Mouse (Mus musculus) heart, embryonic 10.5 days (tissue): ENCODE results near the gene Ssxb10. TPM values are rescaled to one million over a fixed set of nuclear protein-coding genes. Genes with fewer than 3 reads are reported as not detected.
"Not testable (repeated sequence)": the region's sequence is repeated elsewhere in the genome, so short reads cannot be mapped to it uniquely, and the experiment has no call there.

ENCODE experiments used
- DNase-seq: peaks from one replicate; pipeline ENCODE4 v3.0.0-alpha.2; 2017; ENCODE audit warnings: low spot score
- H3K27ac ChIP-seq: fragments of 300-500 bp; sonication (generic); 2 replicates; pipeline ENCODE4 v1.5.1; 2016; ENCODE audit warnings: mild to moderate bottlenecking
- H3K27me3 ChIP-seq: fragments of 300-500 bp; sonication (generic); 2 replicates; pipeline ENCODE4 v1.6.1; 2016; ENCODE audit warnings: mild to moderate bottlenecking; ENCODE audit not compliant: poor library complexity, insufficient read depth, severe bottlenecking
- H3K36me3 ChIP-seq: fragments of 300-500 bp; sonication (generic); 2 replicates; pipeline ENCODE4 v1.6.1; 2016; ENCODE audit warnings: mild to moderate bottlenecking, moderate library complexity
- H3K4me1 ChIP-seq: fragments of 300-500 bp; sonication (generic); 2 replicates; pipeline ENCODE4 v1.6.1; 2016; ENCODE audit warnings: mild to moderate bottlenecking
- H3K4me3 ChIP-seq: fragments of 300-500 bp; sonication (generic); 2 replicates; pipeline ENCODE4 v1.5.1; 2016; ENCODE audit warnings: mild to moderate bottlenecking, moderate library complexity
- H3K9me3 ChIP-seq: fragments of 300-500 bp; sonication (generic); 2 replicates; pipeline ENCODE4 v1.6.1; 2016; ENCODE audit warnings: mild to moderate bottlenecking, moderate library complexity
- WGBS: fragments of 180-500 bp; shearing (Covaris S2); methylation state at CpG from one replicate; pipeline ENCODE4 v1.1.7; 2016; 5-methylcytosine and 5-hydroxymethylcytosine counted together
- polyA plus RNA-seq: library from polyadenylated mRNA; unstranded; fragments of >200 nt; fragmentation: Nextera tagmentation; extraction: Ambion mirVana; gene quantifications from 2 replicates; pipeline ENCODE4 v1.2.1, GENCODE M21; 2016

Ssxb10 gene
- polyA plus RNA-seq, result not detected in 2 replicates

DNA sequence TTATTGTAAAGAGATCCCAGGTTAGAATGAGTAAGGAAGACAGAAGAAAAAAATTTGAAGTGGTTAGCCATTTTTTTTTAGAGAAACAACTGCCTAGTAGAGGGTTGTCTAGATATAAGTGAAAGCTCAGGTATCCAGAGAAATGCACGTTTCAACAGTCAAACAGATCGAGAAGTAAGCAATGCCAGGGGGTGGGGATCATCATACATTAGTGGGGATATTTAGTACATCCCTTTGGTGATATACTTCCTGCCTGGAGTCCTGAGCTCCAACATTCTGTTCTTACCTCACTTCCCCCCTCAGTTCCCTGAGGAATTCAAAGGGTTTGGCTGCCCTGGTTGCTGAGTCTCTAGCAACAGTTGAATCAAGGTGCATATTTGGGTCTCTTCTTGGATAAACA lies at the start of gene Ssxb10:
TSS of gene Ssxb10 (plus strand) at position 301 of the 400 bp plus-strand sequence.
- no peaks in the 10 kb centered on the region for H3K36me3 ChIP-seq
- peaks cover 10% of the 10 kb centered on the region; the same call in 1 of the 2 replicates for H3K9me3 ChIP-seq
- 50% methylated on average over 2 of the region's 2 CpGs for whole genome bisulfite sequencing
- no peaks in the 10 kb centered on the region for H3K4me1 ChIP-seq
- no peaks in the 10 kb centered on the region for H3K27me3 ChIP-seq
- DNase-seq, result no peak
- H3K27ac ChIP-seq, result no peak within 1 kb of the TSS
- H3K4me3 ChIP-seq, result no peak within 1 kb of the TSS

DNA sequence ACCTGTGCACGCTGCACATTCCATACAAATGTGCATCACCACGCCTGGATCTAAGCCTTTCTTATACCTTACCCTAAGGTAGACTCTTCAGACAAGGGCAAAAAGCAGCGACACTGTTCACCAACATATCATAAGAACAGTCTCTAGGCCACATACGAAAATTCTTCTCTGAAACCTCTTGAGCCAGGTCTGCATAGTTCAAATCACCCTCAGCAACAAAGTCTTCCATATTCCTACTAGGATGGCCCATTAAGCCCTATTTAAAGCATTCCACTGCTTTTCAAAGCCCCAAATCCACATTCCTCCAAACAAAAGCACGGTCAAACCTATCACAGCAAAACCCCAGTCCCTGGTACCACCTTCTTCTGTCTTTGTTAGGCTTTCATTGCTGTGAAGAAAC lies 38.6 kb upstream of the Ssxb10 start:
- WGBS, result 70% methylated on average over 5 of the region's 5 CpGs

DNA sequence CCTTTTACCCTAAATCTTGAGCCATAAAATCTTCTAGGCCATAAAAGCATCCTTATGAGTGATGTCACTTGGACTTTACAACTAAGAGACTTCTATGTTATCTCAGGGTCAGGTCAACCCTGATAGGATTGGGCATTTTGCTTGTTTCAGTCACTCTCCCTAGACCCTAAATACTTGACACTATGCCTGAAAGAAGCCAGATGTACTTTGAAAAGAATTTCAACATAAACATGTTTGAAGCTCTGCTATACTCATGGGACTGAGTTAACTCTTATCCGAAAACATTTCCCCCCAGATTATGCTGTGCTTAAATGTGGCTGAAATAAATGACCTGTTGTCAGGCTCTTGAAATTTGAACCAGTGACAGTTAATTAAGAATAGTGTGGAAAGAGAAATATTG lies 17.9 kb upstream of the Ssxb10 start:
- no peaks in the 10 kb centered on the region for H3K4me1 ChIP-seq
- H3K4me3 ChIP-seq, result no peak overlapping the region
- WGBS, result 76% methylated on average over 1 of the region's 1 CpGs
- DNase-seq, result no peak
- no peaks in the 10 kb centered on the region for H3K36me3 ChIP-seq
- H3K27ac ChIP-seq, result no peak overlapping the region
- no peaks in the 10 kb centered on the region for H3K9me3 ChIP-seq
- H3K27me3 ChIP-seq, result no peaks in the 10 kb centered on the region

More for the DNA sequence above, 38.6 kb upstream of the Ssxb10 start:
- no peaks in the 10 kb centered on the region for H3K4me1 ChIP-seq
- no peak overlapping the region for H3K4me3 ChIP-seq
- no peak for DNase-seq
- no peaks in the 10 kb centered on the region for H3K27me3 ChIP-seq
- no peaks in the 10 kb centered on the region for H3K9me3 ChIP-seq
- H3K36me3 ChIP-seq, result no peaks in the 10 kb centered on the region
- H3K27ac ChIP-seq, result no peak overlapping the region

DNA sequence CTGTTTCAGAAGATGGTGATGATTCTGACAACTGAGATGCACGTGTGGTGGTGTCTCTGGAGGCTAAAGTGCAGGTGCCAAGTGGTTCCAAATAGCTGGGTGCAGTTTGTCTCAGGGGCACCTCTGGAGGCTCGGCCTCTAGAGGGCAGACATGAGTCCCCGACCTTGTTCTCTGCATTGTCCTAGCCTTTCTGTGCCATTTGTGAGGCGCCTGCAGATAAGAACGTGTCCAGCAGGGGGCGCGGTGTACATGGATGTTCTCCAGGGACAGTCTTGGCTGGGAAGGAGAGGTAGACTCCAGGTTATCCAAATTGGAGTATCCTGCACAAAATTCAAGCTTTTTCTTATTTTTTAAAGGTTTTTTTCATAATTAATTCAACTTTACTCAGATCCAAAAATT lies 12.3 kb upstream of the Ssxb10 start:
- not testable (repeated sequence) for H3K36me3 ChIP-seq, H3K27me3 ChIP-seq, DNase-seq

DNA sequence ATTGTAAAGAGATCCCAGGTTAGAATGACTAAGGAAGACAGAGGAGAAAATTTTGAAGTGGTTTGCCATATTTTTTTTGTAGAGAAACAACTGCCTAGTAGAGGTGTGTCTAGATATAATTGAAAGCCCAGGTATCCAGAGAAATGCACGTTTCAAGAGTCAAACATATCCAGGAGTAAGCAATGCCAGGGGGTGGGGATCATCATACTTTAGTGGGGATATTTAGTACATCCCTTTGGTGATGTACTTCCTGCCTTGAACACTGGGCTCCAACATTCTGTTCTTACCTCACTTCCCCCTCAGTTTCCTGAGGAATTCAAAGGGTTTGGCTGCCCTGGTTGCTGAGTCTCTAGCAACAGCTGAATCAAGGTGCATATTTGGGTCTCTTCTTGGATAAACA lies 39.5 kb downstream of the Ssxb10 start, which contains the start of gene Ssxb9:
TSS of gene Ssxb9 (plus strand) at position 301 of the 400 bp plus-strand sequence.
- not testable (repeated sequence) for H3K27me3 ChIP-seq, DNase-seq, H3K36me3 ChIP-seq, H3K4me1 ChIP-seq, H3K4me3 ChIP-seq, H3K9me3 ChIP-seq, H3K27ac ChIP-seq
- WGBS, result 17% methylated on average over 1 of the region's 1 CpGs

More for the DNA sequence above, 12.3 kb upstream of the Ssxb10 start:
- not testable (repeated sequence) for H3K4me1 ChIP-seq, H3K4me3 ChIP-seq, H3K9me3 ChIP-seq, H3K27ac ChIP-seq
- WGBS, result 10% methylated on average over 7 of the region's 7 CpGs

Other genes with a start within 250 kb of the Ssxb10 start
- 0.20 and 0.74 TPM in 2 replicates for gene Was, start 236.9 kb upstream of the Ssxb10 start, polyA plus RNA-seq
- gene Wdr13, start 194.5 kb upstream of the Ssxb10 start, polyA plus RNA-seq, result 21.8 and 25.0 TPM in 2 replicates
- gene Rbm3, start 181.5 kb upstream of the Ssxb10 start, polyA plus RNA-seq, result 342 and 398 TPM in 2 replicates
- 10.3 and 11.9 TPM in 2 replicates for gene Tbc1d25, start 151.2 kb upstream of the Ssxb10 start, polyA plus RNA-seq
- 29.6 and 30.1 TPM in 2 replicates for gene Ebp, start 133.9 kb upstream of the Ssxb10 start, polyA plus RNA-seq
- gene Porcn, start 120.9 kb upstream of the Ssxb10 start, polyA plus RNA-seq, result 4.6 and 5.5 TPM in 2 replicates
- gene Ftsj1, start 75.0 kb upstream of the Ssxb10 start, polyA plus RNA-seq, result 30.3 and 40.3 TPM in 2 replicates
- 15.0 and 16.5 TPM in 2 replicates for gene Slc38a5, start 56.3 kb upstream of the Ssxb10 start, polyA plus RNA-seq
- not detected in 2 replicates for gene Ssxb9, start 39.6 kb downstream of the Ssxb10 start, polyA plus RNA-seq
- gene Ssxb1, start 85.9 kb downstream of the Ssxb10 start, polyA plus RNA-seq, result not detected in 2 replicates
- gene Ssxb2, start 134.3 kb downstream of the Ssxb10 start, polyA plus RNA-seq, result not detected in 2 replicates
- gene Gm14459, start 197.5 kb downstream of the Ssxb10 start, polyA plus RNA-seq, result not detected in 2 replicates
- not detected in 2 replicates for gene Ssxb6, start 220.8 kb downstream of the Ssxb10 start, polyA plus RNA-seq